Mouse (Mus musculus): ENCODE results near the gene Sctr. TPM values are rescaled to one million over a fixed set of nuclear protein-coding genes. Genes with fewer than 3 reads are reported as not detected.

Sctr gene
- polyA plus RNA-seq, 1 experiment: 1.9 TPM

- no peak overlapping the region for H3K4me3 ChIP-seq
- TF ChIP-seq USF1 (IDR thresholded peaks at IDR 0.05; ENCODE audit: low read depth) (no peak), TCF3 (IDR thresholded peaks at IDR 0.05; ENCODE audit: insufficient read length, low read depth) (no peak), POLR2A (IDR thresholded peaks at IDR 0.05; ENCODE audit: insufficient read length, low read depth) (no peak), E2F4 (IDR thresholded peaks at IDR 0.05; ENCODE audit: insufficient read depth) (no peak), CEBPB (IDR thresholded peaks at IDR 0.05; ENCODE audit: insufficient read depth, poor library complexity, severe bottlenecking) (no peak), POLR2AphosphoS2 (IDR thresholded peaks at IDR 0.05; ENCODE audit: insufficient read length, low read depth) (no peak), MAX (IDR thresholded peaks at IDR 0.05; ENCODE audit: low read depth) (no peak), TCF12 (IDR thresholded peaks at IDR 0.05; ENCODE audit: insufficient read depth, poor library complexity, severe bottlenecking) (no peak), SRF (IDR thresholded peaks at IDR 0.05; ENCODE audit: control insufficient read depth, insufficient read length, low read depth) (no peak), REST (IDR thresholded peaks at IDR 0.05; ENCODE audit: insufficient read depth, insufficient read length) (no peak), MYOD1 (IDR thresholded peaks at IDR 0.05; ENCODE audit: control insufficient read depth in 1 of 3, insufficient read length in 2 of 3, low read depth in 2 of 3) (no peak), MYOG (IDR thresholded peaks at IDR 0.05; ENCODE audit: control insufficient read depth in 1 of 3, insufficient read depth in 1 of 3, insufficient read length in 2 of 3, low read depth in 2 of 3) (no peak)
- peaks cover 42% of the 10 kb centered on the region for H3K27me3 ChIP-seq (ENCODE audit: control insufficient read depth, insufficient read depth, insufficient read length)
- H3ac ChIP-seq (ENCODE audit: control insufficient read depth, insufficient read length): no peak overlapping the region
- H3K4me2 ChIP-seq (ENCODE audit: low read depth): no peak overlapping the region
- no peaks in the 10 kb centered on the region for H3K36me3 ChIP-seq (ENCODE audit: control insufficient read depth, insufficient read depth)
- H3K79me2 ChIP-seq (ENCODE audit: control insufficient read depth, insufficient read depth): no peaks in the 10 kb centered on the region
Measured at GRCm38 (mm10) chr1:119965804-119966514, 40.7 kb upstream of the Sctr start.

GRCm38 (mm10) chr1:119973117-119973516 lies 33.6 kb upstream of the Sctr start:
- Histone ChIP-seq H3K4me2 (ENCODE audit: low read depth) (no peak overlapping the region), H3ac (ENCODE audit: control insufficient read depth, insufficient read length) (no peak overlapping the region), H3K36me3 (ENCODE audit: control insufficient read depth, insufficient read depth) (no peaks in the 10 kb centered on the region), H3K4me3 (no peak overlapping the region), H3K79me2 (ENCODE audit: control insufficient read depth, insufficient read depth) (no peaks in the 10 kb centered on the region), H3K27me3 (ENCODE audit: control insufficient read depth, insufficient read depth, insufficient read length) (peaks cover 24% of the 10 kb centered on the region)
- TF ChIP-seq MYOG (IDR thresholded peaks at IDR 0.05; ENCODE audit: control insufficient read depth in 1 of 3, insufficient read depth in 1 of 3, insufficient read length in 2 of 3, low read depth in 2 of 3): no peak
- TF ChIP-seq TCF3 (IDR thresholded peaks at IDR 0.05; ENCODE audit: insufficient read length, low read depth): no peak
- no peak for TF ChIP-seq SRF (IDR thresholded peaks at IDR 0.05; ENCODE audit: control insufficient read depth, insufficient read length, low read depth)
- no peak for TF ChIP-seq CEBPB (IDR thresholded peaks at IDR 0.05; ENCODE audit: insufficient read depth, poor library complexity, severe bottlenecking)
- TF ChIP-seq REST (IDR thresholded peaks at IDR 0.05; ENCODE audit: insufficient read depth, insufficient read length): no peak
- no peak for TF ChIP-seq USF1 (IDR thresholded peaks at IDR 0.05; ENCODE audit: low read depth)
- no peak for TF ChIP-seq MAX (IDR thresholded peaks at IDR 0.05; ENCODE audit: low read depth)
- no peak for TF ChIP-seq E2F4 (IDR thresholded peaks at IDR 0.05; ENCODE audit: insufficient read depth)
- no peak for TF ChIP-seq POLR2AphosphoS2 (IDR thresholded peaks at IDR 0.05; ENCODE audit: insufficient read length, low read depth)
- TF ChIP-seq TCF12 (IDR thresholded peaks at IDR 0.05; ENCODE audit: insufficient read depth, poor library complexity, severe bottlenecking): no peak
- TF ChIP-seq MYOD1 (IDR thresholded peaks at IDR 0.05; ENCODE audit: control insufficient read depth in 1 of 3, insufficient read length in 2 of 3, low read depth in 2 of 3): no peak
- TF ChIP-seq POLR2A (IDR thresholded peaks at IDR 0.05; ENCODE audit: insufficient read length, low read depth): no peak

- Histone ChIP-seq H3K4me2 (ENCODE audit: low read depth) (no peak overlapping the region), H3K79me2 (ENCODE audit: control insufficient read depth, insufficient read depth) (no peaks in the 10 kb centered on the region), H3K4me3 (no peak overlapping the region), H3K36me3 (ENCODE audit: control insufficient read depth, insufficient read depth) (no peaks in the 10 kb centered on the region), H3K27me3 (ENCODE audit: control insufficient read depth, insufficient read depth, insufficient read length) (peaks cover 17% of the 10 kb centered on the region), H3ac (ENCODE audit: control insufficient read depth, insufficient read length) (no peak overlapping the region)
- TF ChIP-seq USF1 (IDR thresholded peaks at IDR 0.05; ENCODE audit: low read depth): no peak
- TF ChIP-seq E2F4 (IDR thresholded peaks at IDR 0.05; ENCODE audit: insufficient read depth): no peak
- no peak for TF ChIP-seq TCF12 (IDR thresholded peaks at IDR 0.05; ENCODE audit: insufficient read depth, poor library complexity, severe bottlenecking)
- no peak for TF ChIP-seq MAX (IDR thresholded peaks at IDR 0.05; ENCODE audit: low read depth)
- TF ChIP-seq REST (IDR thresholded peaks at IDR 0.05; ENCODE audit: insufficient read depth, insufficient read length): no peak
Measured at GRCm38 (mm10) chr1:119975141-119975540, 31.6 kb upstream of the Sctr start.

- H3ac ChIP-seq (ENCODE audit: control insufficient read depth, insufficient read length): no peak overlapping the region
- no peaks in the 10 kb centered on the region for H3K36me3 ChIP-seq (ENCODE audit: control insufficient read depth, insufficient read depth)
- H3K4me3 ChIP-seq: no peak overlapping the region
- H3K79me2 ChIP-seq (ENCODE audit: control insufficient read depth, insufficient read depth): no peaks in the 10 kb centered on the region
- no peak overlapping the region for H3K4me2 ChIP-seq (ENCODE audit: low read depth)
- no peaks in the 10 kb centered on the region for H3K27me3 ChIP-seq (ENCODE audit: control insufficient read depth, insufficient read depth, insufficient read length)
- TF ChIP-seq TCF12 (IDR thresholded peaks at IDR 0.05; ENCODE audit: insufficient read depth, poor library complexity, severe bottlenecking): no peak
- TF ChIP-seq MAX (IDR thresholded peaks at IDR 0.05; ENCODE audit: low read depth): no peak
- no peak for TF ChIP-seq SRF (IDR thresholded peaks at IDR 0.05; ENCODE audit: control insufficient read depth, insufficient read length, low read depth)
- TF ChIP-seq TCF3 (IDR thresholded peaks at IDR 0.05; ENCODE audit: insufficient read length, low read depth): no peak
- TF ChIP-seq MYOD1 (IDR thresholded peaks at IDR 0.05; ENCODE audit: control insufficient read depth in 1 of 3, insufficient read length in 2 of 3, low read depth in 2 of 3): no peak
- TF ChIP-seq CEBPB (IDR thresholded peaks at IDR 0.05; ENCODE audit: insufficient read depth, poor library complexity, severe bottlenecking): no peak
Measured at GRCm38 (mm10) chr1:119986555-119986954, 20.1 kb upstream of the Sctr start.

Measured in myocyte (in vitro differentiated cells).